Mouse (Mus musculus): ENCODE data around the gene Hoxa2. TPM values are rescaled to one million over a fixed set of nuclear protein-coding genes. Genes with fewer than 3 reads are reported as not detected.

Gene Hoxa2
- not detected for polyA plus RNA-seq (2017; shearing (Covaris generic))

GRCm38 (mm10) chr6:52164626-52165440 lies at the start of gene Hoxa2:
Gene Hoxa2 (minus strand): TSS chr6:52164831.

GRCm38 (mm10) chr6:52213119-52213986 lies 48.7 kb upstream of the Hoxa2 start, which contains the start of the genes Hoxa3 and Gm28308:
Gene Hoxa3 (minus strand): TSS chr6:52213336.
Gene Gm28308 (minus strand): TSS chr6:52213339.

GRCm38 (mm10) chr6:52208072-52208867 lies 43.6 kb upstream of the Hoxa2 start, which contains the start of gene Hoxa6:
Gene Hoxa6 (minus strand): TSS chr6:52208722.

GRCm38 (mm10) chr6:52204050-52204752 lies 39.6 kb upstream of the Hoxa2 start, which contains the start of gene Hoxa5:
Gene Hoxa5 (minus strand): TSS chr6:52204587.

GRCm38 (mm10) chr6:52190906-52191810 lies 26.5 kb upstream of the Hoxa2 start, which contains the start of gene Hoxa4:
Gene Hoxa4 (minus strand): TSS chr6:52191753.

GRCm38 (mm10) chr6:52177061-52177735 lies 12.6 kb upstream of the Hoxa2 start, which contains the start of gene 5730596B20Rik:
Gene 5730596B20Rik (plus strand): TSS chr6:52177498.

GRCm38 (mm10) chr6:52158276-52159051 lies 6.2 kb downstream of the Hoxa2 start, which contains the start of gene Hoxa1:
Gene Hoxa1 (minus strand): TSS chr6:52158317.

Other genes with a start within 250 kb of the Hoxa2 start
- 24.3 TPM for gene Skap2, start 152.3 kb downstream of the Hoxa2 start, polyA plus RNA-seq (2017; shearing (Covaris generic))
- gene Hoxa1, start 6.5 kb downstream of the Hoxa2 start, polyA plus RNA-seq (2017; shearing (Covaris generic)): not detected
- not detected for gene 5730596B20Rik, start 12.7 kb upstream of the Hoxa2 start, polyA plus RNA-seq (2017; shearing (Covaris generic))
- gene Hoxa4, start 26.9 kb upstream of the Hoxa2 start, polyA plus RNA-seq (2017; shearing (Covaris generic)): not detected
- gene Hoxa5, start 39.8 kb upstream of the Hoxa2 start, polyA plus RNA-seq (2017; shearing (Covaris generic)): not detected
- gene Hoxa6, start 43.9 kb upstream of the Hoxa2 start, polyA plus RNA-seq (2017; shearing (Covaris generic)): not detected
- gene Hoxa3, start 48.5 kb upstream of the Hoxa2 start, polyA plus RNA-seq (2017; shearing (Covaris generic)): not detected
- gene Gm28308, start 48.5 kb upstream of the Hoxa2 start, polyA plus RNA-seq (2017; shearing (Covaris generic)): not detected
- gene Hoxa7, start 57.0 kb upstream of the Hoxa2 start, polyA plus RNA-seq (2017; shearing (Covaris generic)): 0.72 TPM
- not detected for gene Hoxa9, start 66.3 kb upstream of the Hoxa2 start, polyA plus RNA-seq (2017; shearing (Covaris generic))
- gene Hoxa10, start 76.0 kb upstream of the Hoxa2 start, polyA plus RNA-seq (2017; shearing (Covaris generic)): not detected
- gene Hoxa11, start 81.0 kb upstream of the Hoxa2 start, polyA plus RNA-seq (2017; shearing (Covaris generic)): not detected
- not detected for gene Hoxa13, start 96.0 kb upstream of the Hoxa2 start, polyA plus RNA-seq (2017; shearing (Covaris generic))
- gene Evx1, start 148.7 kb upstream of the Hoxa2 start, polyA plus RNA-seq (2017; shearing (Covaris generic)): not detected